Mouse (Mus musculus) MEL (cell line): ENCODE results near the gene Usp20. TPM values are rescaled to one million over a fixed set of nuclear protein-coding genes. Genes with fewer than 3 reads are reported as not detected.
A peak's percentile ranks its signal among the peaks of the same experiment; 100 is the strongest.

Experiments used
- DNase-seq: peaks from one replicate; pipeline ENCODE4 v3.0.0; 2011; ENCODE audit warnings: low read depth, low spot score
- H3K27ac ChIP-seq: 2 replicates; pipeline ENCODE4 v1.5.1; 2012; ENCODE audit warnings: low read depth, mild to moderate bottlenecking, control low read depth, low read length, moderate library complexity; ENCODE audit not compliant: control insufficient read depth
- H3K27me3 ChIP-seq, 2 experiments: fragments of 150-350 bp in 1 of 2; sonication (generic) in 1 of 2; 2 replicates each; pipeline ENCODE4 v1.6.1; 2012; ENCODE audit warnings: low read length in 2 of 2, mild to moderate bottlenecking in 2 of 2, improper control_type of control experiment in 1 of 2, moderate library complexity in 1 of 2; ENCODE audit not compliant: insufficient read depth in 2 of 2, control insufficient read depth in 1 of 2
- H3K36me3 ChIP-seq, 2 experiments: 2 replicates each; pipeline ENCODE4 v1.6.1; 2012 to 2014; ENCODE audit warnings: low read length in 2 of 2, improper control_type of control experiment in 1 of 2, inconsistent platforms in 1 of 2, mild to moderate bottlenecking in 1 of 2; ENCODE audit not compliant: insufficient read depth in 2 of 2, control insufficient read depth in 1 of 2
- H3K4me1 ChIP-seq, 2 experiments: fragments of 150-350 bp in 1 of 2; sonication (generic) in 1 of 2; 2 replicates each; pipeline ENCODE4 v1.6.1; 2012; ENCODE audit warnings: low read length in 2 of 2, improper control_type of control experiment in 1 of 2, mild to moderate bottlenecking in 1 of 2; ENCODE audit not compliant: insufficient read depth in 2 of 2, control insufficient read depth in 1 of 2
- H3K4me3 ChIP-seq, 2 experiments: fragments of 150-350 bp in 1 of 2; sonication (generic) in 1 of 2; 2 replicates each; pipeline ENCODE4 v1.5.1; 2012; ENCODE audit warnings: low read depth in 2 of 2, low read length in 2 of 2, mild to moderate bottlenecking in 2 of 2, moderate library complexity in 2 of 2, control low read depth in 1 of 2, improper control_type of control experiment in 1 of 2; ENCODE audit not compliant: control insufficient read depth in 1 of 2, insufficient read depth in 1 of 2
- H3K79me2 ChIP-seq: 2 replicates; pipeline ENCODE4 v1.6.1; 2012; ENCODE audit warnings: mild to moderate bottlenecking, low read length, moderate library complexity; ENCODE audit not compliant: control insufficient read depth, poor library complexity, insufficient read depth
- H3K9ac ChIP-seq: 2 replicates; pipeline ENCODE4 v1.6.1; 2012; ENCODE audit warnings: low read depth, mild to moderate bottlenecking, control low read depth, low read length, moderate library complexity; ENCODE audit not compliant: control insufficient read depth, poor library complexity, severe bottlenecking
- H3K9me3 ChIP-seq: fragments of 150-350 bp; sonication (generic); replicated peaks from 2 replicates; pipeline ENCODE4 v1.6.1; 2012; ENCODE audit warnings: mild to moderate bottlenecking, low read length, improper control_type of control experiment, moderate library complexity; ENCODE audit not compliant: insufficient read depth
- CHD2 ChIP-seq: IDR thresholded peaks from 2 replicates; pipeline ENCODE4 v1.6.1; 2011; ENCODE audit warnings: low read length, improper control_type of control experiment
- CTCF ChIP-seq, 3 experiments: IDR thresholded peaks in 2 of 3; conservative IDR thresholded peaks in 1 of 3; 2 replicates each; pipeline ENCODE4 v1.5.1; 2011 to 2012; ENCODE audit warnings: low read length in 3 of 3, low read depth in 2 of 3, mild to moderate bottlenecking in 2 of 3, improper control_type of control experiment in 1 of 3, inconsistent platforms in 1 of 3, mixed read lengths in 1 of 3, moderate library complexity in 1 of 3; ENCODE audit not compliant: control insufficient read depth in 1 of 3, insufficient read depth in 1 of 3, poor library complexity in 1 of 3, severe bottlenecking in 1 of 3
- ELF1 ChIP-seq: IDR thresholded peaks from 2 replicates; pipeline ENCODE4 v1.6.1; 2014; ENCODE audit warnings: low read depth, mild to moderate bottlenecking, inconsistent platforms, low read length, improper control_type of control experiment, moderate library complexity
- EP300 ChIP-seq, 2 experiments: IDR thresholded peaks; 2 replicates each; pipeline ENCODE4 v1.6.1; 2011; ENCODE audit warnings: improper control_type of control experiment in 2 of 2, low read length in 2 of 2, low read depth in 1 of 2, mild to moderate bottlenecking in 1 of 2
- GABPA ChIP-seq: IDR thresholded peaks from 2 replicates; pipeline ENCODE4 v1.6.1; 2012; ENCODE audit warnings: low read depth, mild to moderate bottlenecking, inconsistent platforms, low read length, improper control_type of control experiment, moderate library complexity
- HCFC1 ChIP-seq: IDR thresholded peaks from 2 replicates; pipeline ENCODE4 v1.6.1; 2012; ENCODE audit warnings: low read depth, mild to moderate bottlenecking, inconsistent platforms, low read length, improper control_type of control experiment, moderate library complexity
- MAFK ChIP-seq: IDR thresholded peaks from 2 replicates; pipeline ENCODE4 v1.6.1; 2011; ENCODE audit warnings: low read depth, mild to moderate bottlenecking, low read length, improper control_type of control experiment, borderline replicate concordance
- MAX ChIP-seq: IDR thresholded peaks from 2 replicates; pipeline ENCODE4 v1.6.1; 2011; ENCODE audit warnings: low read length, improper control_type of control experiment
- MEF2A ChIP-seq: IDR thresholded peaks from 2 replicates; pipeline ENCODE4 v1.6.1; 2014; ENCODE audit warnings: low read depth, mild to moderate bottlenecking, inconsistent platforms, low read length, improper control_type of control experiment; ENCODE audit not compliant: poor library complexity, insufficient replicate concordance, severe bottlenecking; ENCODE audit errors: extremely low read depth
- NRF1 ChIP-seq: IDR thresholded peaks from 2 replicates; pipeline ENCODE4 v1.6.1; 2014; ENCODE audit warnings: low read depth, mild to moderate bottlenecking, inconsistent platforms, low read length, improper control_type of control experiment, moderate library complexity; ENCODE audit not compliant: poor library complexity, insufficient read depth, severe bottlenecking
- POLR2A ChIP-seq, 2 experiments: IDR thresholded peaks; 2 replicates each; pipeline ENCODE4 v1.6.1; 2011 to 2012; ENCODE audit warnings: low read length in 2 of 2, mild to moderate bottlenecking in 2 of 2, control low read depth in 1 of 2, improper control_type of control experiment in 1 of 2, low read depth in 1 of 2, moderate library complexity in 1 of 2; ENCODE audit not compliant: control insufficient read depth in 1 of 2, insufficient read depth in 1 of 2, poor library complexity in 1 of 2
- RAD21 ChIP-seq: IDR thresholded peaks from 2 replicates; pipeline ENCODE4 v1.6.1; 2011; ENCODE audit warnings: mild to moderate bottlenecking, low read depth, low read length, improper control_type of control experiment
- RCOR1 ChIP-seq: IDR thresholded peaks from 2 replicates; pipeline ENCODE4 v1.6.1; 2012; ENCODE audit warnings: low read depth, mild to moderate bottlenecking, inconsistent platforms, low read length, improper control_type of control experiment
- SMC3 ChIP-seq: IDR thresholded peaks from 2 replicates; pipeline ENCODE4 v1.6.1; 2011; ENCODE audit warnings: low read depth, low read length, improper control_type of control experiment
- TBP ChIP-seq: IDR thresholded peaks from 2 replicates; pipeline ENCODE4 v1.8.0; 2011; ENCODE audit warnings: low read depth, low read length, improper control_type of control experiment
- TCF12 ChIP-seq: IDR thresholded peaks from 2 replicates; pipeline ENCODE4 v1.6.1; 2014; ENCODE audit warnings: low read depth, mild to moderate bottlenecking, inconsistent platforms, low read length, improper control_type of control experiment, moderate library complexity
- UBTF ChIP-seq: IDR thresholded peaks from 2 replicates; pipeline ENCODE4 v1.6.1; 2012; ENCODE audit warnings: low read depth, mild to moderate bottlenecking, inconsistent platforms, low read length, improper control_type of control experiment, moderate library complexity, borderline replicate concordance; ENCODE audit not compliant: insufficient read depth
- USF1 ChIP-seq: IDR thresholded peaks from 2 replicates; pipeline ENCODE4 v1.6.1; 2014; ENCODE audit warnings: low read depth, mild to moderate bottlenecking, inconsistent platforms, low read length, improper control_type of control experiment, moderate library complexity
- ZC3H11A ChIP-seq: IDR thresholded peaks from 2 replicates; pipeline ENCODE4 v1.6.1; 2012; ENCODE audit warnings: low read depth, mild to moderate bottlenecking, inconsistent platforms, low read length, improper control_type of control experiment
- ZMIZ1 ChIP-seq: IDR thresholded peaks from 2 replicates; pipeline ENCODE4 v1.6.1; 2012; ENCODE audit warnings: low read depth, mild to moderate bottlenecking, inconsistent platforms, low read length, improper control_type of control experiment, moderate library complexity
- ZNF384 ChIP-seq: IDR thresholded peaks from 2 replicates; pipeline ENCODE4 v1.6.1; 2012; ENCODE audit warnings: low read depth, mild to moderate bottlenecking, inconsistent platforms, low read length, improper control_type of control experiment
- polyA plus RNA-seq, 2 experiments: library from polyadenylated mRNA; stranded (reverse) in 1 of 2; unstranded in 1 of 2; fragments of >175 nt in 1 of 2; fragments of >200 nt in 1 of 2; gene quantifications; 2 replicates each; pipeline versions ENCODE4 v1.2.1 to v1.2.4; 2012; ENCODE audit warnings: low replicate concordance in 2 of 2, low read depth in 1 of 2; ENCODE audit not compliant: insufficient read length in 2 of 2, insufficient read depth in 1 of 2, missing spikeins in 1 of 2
- total RNA-seq: library from RNA; depleted of rRNA; stranded (reverse); fragments of 300-350 nt; gene quantifications from 2 replicates; pipeline ENCODE4 v1.2.3, GENCODE M21; 2012

Gene Usp20
- total and polyA plus RNA-seq, 3 experiments: 9.4 to 10.8 TPM; not detected in 1

GRCm38 (mm10) chr2:31023940-31024339 is 41.9 kb downstream of the Usp20 start:
- Histone ChIP-seq H3K36me3 (no peaks in the 10 kb centered on the region), H3K9me3 (no peaks in the 10 kb centered on the region), H3K79me2 (no peaks in the 10 kb centered on the region), H3K27ac (no peak overlapping the region), H3K4me3 (no peak overlapping the region), H3K9ac (no peak overlapping the region), H3K4me1 (no peaks in the 10 kb centered on the region), H3K27me3 (no peaks in the 10 kb centered on the region)
- DNase-seq: no peak
- TF ChIP-seq MEF2A: no peak
- no peak for TF ChIP-seq RCOR1
- no peak for TF ChIP-seq RAD21
- no peak for TF ChIP-seq MAFK
- no peak for TF ChIP-seq ELF1
- no peak for TF ChIP-seq POLR2A (IDR thresholded peaks at IDR 0.05; ENCODE audit: control insufficient read depth in 1 of 2, insufficient read depth in 1 of 2, low read depth in 1 of 2, low read length in 2 of 2, poor library complexity in 1 of 2)
- no peak for TF ChIP-seq MAX
- no peak for TF ChIP-seq ZC3H11A
- TF ChIP-seq USF1: no peak
- no peak for TF ChIP-seq UBTF
- TF ChIP-seq TBP: no peak
- TF ChIP-seq EP300 (IDR thresholded peaks at IDR 0.05; ENCODE audit: low read depth in 1 of 2, low read length in 2 of 2): no peak
- no peak for TF ChIP-seq CTCF (IDR thresholded peaks at IDR 0.05 in 2 of 3, conservative IDR thresholded peaks at IDR 0.05 in 1 of 3; ENCODE audit: control insufficient read depth in 1 of 3, insufficient read depth in 1 of 3, low read depth in 2 of 3, low read length in 3 of 3, poor library complexity in 1 of 3, severe bottlenecking in 1 of 3)
- no peak for TF ChIP-seq HCFC1
- TF ChIP-seq GABPA: no peak

GRCm38 (mm10) chr2:31024618-31025370 is 42.7 kb downstream of the Usp20 start:
- Histone ChIP-seq H3K27ac (no peak overlapping the region), H3K4me3 (no peak overlapping the region), H3K36me3 (no peaks in the 10 kb centered on the region), H3K9me3 (no peaks in the 10 kb centered on the region), H3K4me1 (no peaks in the 10 kb centered on the region), H3K79me2 (no peaks in the 10 kb centered on the region), H3K9ac (no peak overlapping the region), H3K27me3 (no peaks in the 10 kb centered on the region)
- DNase-seq: peak; percentile 70
- TF ChIP-seq CTCF (IDR thresholded peaks at IDR 0.05 in 2 of 3, conservative IDR thresholded peaks at IDR 0.05 in 1 of 3; ENCODE audit: control insufficient read depth in 1 of 3, insufficient read depth in 1 of 3, low read depth in 2 of 3, low read length in 3 of 3, poor library complexity in 1 of 3, severe bottlenecking in 1 of 3) (peak; percentile 97 to 99 (median 99)), TCF12 (no peak), RAD21 (peak; percentile 96), ZMIZ1 (no peak), ZNF384 (no peak), SMC3 (peak; percentile 98), ZC3H11A (peak; percentile 95), USF1 (no peak), NRF1 (no peak), CHD2 (no peak)
